Comparison of ENCODE assay signal across 8 mouse cellular contexts in the genomic region with DNA sequence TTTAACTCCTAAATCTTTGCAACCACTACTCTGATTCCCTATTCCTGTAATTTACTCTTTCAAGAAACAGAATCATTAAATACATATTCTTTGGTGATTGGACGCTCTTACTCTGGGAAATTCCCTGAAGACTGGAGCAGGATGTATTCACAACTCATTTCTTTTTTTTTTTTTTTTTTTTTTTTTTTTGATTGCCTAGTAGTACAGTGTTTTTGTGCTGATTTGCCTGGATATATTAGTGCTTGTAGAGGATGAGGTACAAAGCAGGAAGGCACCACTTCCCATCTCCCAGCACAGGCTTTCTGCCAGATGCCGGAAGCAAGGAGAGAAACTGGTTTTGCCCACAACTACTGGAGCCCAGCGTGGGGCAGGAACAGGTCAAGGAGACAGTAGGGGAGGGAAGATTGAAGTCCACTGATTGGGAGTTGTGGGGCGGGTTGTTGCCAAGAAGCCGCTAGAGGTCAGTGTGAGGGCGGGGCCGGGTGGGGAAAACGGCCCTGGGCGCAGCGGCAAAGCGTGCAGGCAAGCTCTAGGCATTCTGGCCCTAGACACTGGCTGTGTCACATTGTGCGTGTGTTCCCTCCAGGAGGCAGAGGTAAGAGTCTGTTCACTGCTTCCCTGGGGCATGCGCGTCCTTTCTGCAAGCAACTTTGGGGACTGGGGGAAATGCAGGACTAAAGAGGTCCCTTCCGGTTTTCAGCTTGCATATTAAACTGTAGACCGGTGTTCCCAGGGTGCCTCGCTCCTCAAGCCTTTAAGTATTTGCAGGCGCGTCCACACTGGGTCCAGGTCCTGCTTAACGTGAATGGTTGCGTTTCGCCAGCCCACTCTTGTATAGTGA. TPM values are rescaled to one million over a fixed set of nuclear protein-coding genes. Genes with fewer than 3 reads are reported as not detected.
DNase-seq lines count a peak whose midpoint lies in the region; ATAC-seq lines count a peak whose summit lies in the region.

Gene Nqo2 (plus strand): TSS at position 482 of the 841 bp plus-strand sequence.

- H3K4me2 ChIP-seq in hindbrain, embryonic 16.5 days (ENCODE audit: low read length): peak within 1 kb of the TSS; percentile 77

- H3K9ac ChIP-seq in hindbrain, embryonic 16.5 days (ENCODE audit: low read depth, low read length): peak within 1 kb of the TSS; percentile 66

- peak within 1 kb of the TSS; percentile 81 for H3K27ac ChIP-seq in hindbrain, embryonic 16.5 days (ENCODE audit: low read depth, low read length)
- peak within 1 kb of the TSS; percentile 87 for H3K27ac ChIP-seq in macrophage

- H3K36me3 ChIP-seq in hindbrain, embryonic 16.5 days (ENCODE audit: control insufficient read depth, insufficient read depth, low read length): no peaks in the 10 kb centered on the region
- H3K36me3 ChIP-seq in macrophage (ENCODE audit: inconsistent target): no peaks in the 10 kb centered on the region

- ATAC-seq in hindbrain, embryonic 16.5 days: peak; percentile 95

- no peaks in the 10 kb centered on the region for H3K27me3 ChIP-seq in hindbrain, embryonic 16.5 days (replicated peaks; ENCODE audit: control insufficient read depth, insufficient read depth, low read length)

- WGBS in hindbrain, embryonic 16.5 days: 3% methylated on average over 22 of the region's 22 CpGs
- under 1% methylated on average over 21 of the region's 22 CpGs for WGBS in macrophage (ENCODE audit: missing documents)

- H3K9me3 ChIP-seq in hindbrain, embryonic 16.5 days (ENCODE audit: control insufficient read depth, low read length): no peaks in the 10 kb centered on the region

- peak within 1 kb of the TSS; percentile 54 for H3K4me3 ChIP-seq in hindbrain, embryonic 16.5 days (ENCODE audit: low read length)
- peak within 1 kb of the TSS; percentile 79 for H3K4me3 ChIP-seq in macrophage (ENCODE audit: inconsistent target)

- DNase-seq in WW6 (ENCODE audit: low read depth, low spot score): peak; percentile 62
- DNase-seq in cerebellum, postnatal 4 days (ENCODE audit: low spot score in 2 of 2): peak; percentile 22 to 50
- peak; percentile 61 for DNase-seq in gastrocnemius, adult 18-20 months (ENCODE audit: low spot score)
- DNase-seq in left cerebral cortex, adult 18-20 months (ENCODE audit: low spot score in 2 of 2): peak; percentile 40 to 58
- DNase-seq in right cerebral cortex, adult 2 months (ENCODE audit: low spot score in 2 of 2): peak; percentile 50 to 64
- DNase-seq in urinary bladder, postnatal 14 days (ENCODE audit: low spot score): peak; percentile 75

- peaks cover 2% of the 10 kb centered on the region; the same call in 1 of the 2 replicates for H3K4me1 ChIP-seq in hindbrain, embryonic 16.5 days (ENCODE audit: control insufficient read depth, insufficient read depth, low read depth, low read length)

- H3K79me2 ChIP-seq in macrophage (ENCODE audit: inconsistent target): peaks cover 41% of the 10 kb centered on the region

RNA-seq across cellular contexts. Expression of gene Nqo2, which starts in this region (rescaled TPM):
- total RNA-seq in gastrocnemius, adult 18-20 months (2021): 10 to 100 TPM; 13.2 to 17.2 TPM
- polyA plus RNA-seq in hindbrain, embryonic 16.5 days (2015; fragmentation: Nextera tagmentation; extraction: Ambion mirVana): 11.7 TPM in 2 replicates
- total RNA-seq in left cerebral cortex, adult 18-20 months (2021): 1 to 10 TPM; 6.2 to 6.7 TPM
- total RNA-seq in macrophage (2018; cell fraction: chromatin; rRNA removed): 10 to 100 TPM in 15 of 26 experiments, 1 to 10 TPM in 11; 2.1 to 36.1 (median 11.8) TPM
- total RNA-seq in macrophage (2018; cell fraction: cytosol; rRNA removed): 10 to 100 TPM; 31.0 to 57.5 (median 36.6) TPM
- 10 to 100 TPM in 23 of 26 experiments, 1 to 10 TPM in 3; 6.5 to 51.2 (median 16.8) TPM for total RNA-seq in macrophage (2018; cell fraction: nucleus; rRNA removed)
- 31.7 to 46.3 TPM (median 42.0 TPM) in 3 replicates for polyA plus RNA-seq in macrophage (2018)

Comparison
In these comparisons a context has a peak if more than half of its experiments do, and no peak if none do; other contexts are left out.
1. Peak in every context shown above with its lines: DNase-seq, ATAC-seq, H3K4me3 ChIP-seq and H3K27ac ChIP-seq.